Mouse (Mus musculus): ENCODE data around the gene Smim11. TPM values are rescaled to one million over a fixed set of nuclear protein-coding genes. Genes with fewer than 3 reads are reported as not detected.

Gene Smim11
- polyA plus RNA-seq, 1 experiment from 2014 or later: 42.4 TPM

Other genes starting within 250 kb of the Smim11 start
- gene Mrps6, start 243.0 kb upstream of the Smim11 start, polyA plus RNA-seq (2015; fragmentation: Nextera tagmentation; extraction: Ambion mirVana): 30.1 and 32.8 TPM in 2 replicates
- gene Gm49711, start 243.0 kb upstream of the Smim11 start, polyA plus RNA-seq (2015; fragmentation: Nextera tagmentation; extraction: Ambion mirVana): not detected in 2 replicates
- gene Slc5a3, start 243.0 kb upstream of the Smim11 start, polyA plus RNA-seq (2015; fragmentation: Nextera tagmentation; extraction: Ambion mirVana): 0.85 and 1.1 TPM in 2 replicates
- not detected in 2 replicates for gene Kcne2, start 8.9 kb upstream of the Smim11 start, polyA plus RNA-seq (2015; fragmentation: Nextera tagmentation; extraction: Ambion mirVana)
- not detected in 2 replicates for gene Fam243, start 20.2 kb downstream of the Smim11 start, polyA plus RNA-seq (2015; fragmentation: Nextera tagmentation; extraction: Ambion mirVana)
- gene Kcne1, start 58.2 kb downstream of the Smim11 start, polyA plus RNA-seq (2015; fragmentation: Nextera tagmentation; extraction: Ambion mirVana): not detected in 2 replicates
- gene Rcan1, start 169.6 kb downstream of the Smim11 start, polyA plus RNA-seq (2015; fragmentation: Nextera tagmentation; extraction: Ambion mirVana): 9.1 and 9.3 TPM in 2 replicates
- gene Clic6, start 184.4 kb downstream of the Smim11 start, polyA plus RNA-seq (2015; fragmentation: Nextera tagmentation; extraction: Ambion mirVana): 0.40 and 0.54 TPM in 2 replicates